Mouse (Mus musculus) midbrain, embryonic 13.5 days (tissue): ENCODE data around the gene Rab6b. TPM values are rescaled to one million over a fixed set of nuclear protein-coding genes. Genes with fewer than 3 reads are reported as not detected.

ENCODE experiments used
- ATAC-seq: fragments of 200-750 bp; cut with Nextera tagmentation; 2 replicates; pipeline ENCODE4 v1.8.0; 2017; ENCODE audit warnings: mild to moderate bottlenecking, moderate TSS enrichment, moderate library complexity
- H3K27ac ChIP-seq: fragments of 300-500 bp; sonication (generic); 2 replicates; pipeline ENCODE4 v1.5.1; 2015; ENCODE audit warnings: inconsistent platforms, mild to moderate bottlenecking, moderate library complexity
- H3K27me3 ChIP-seq: fragments of 300-500 bp; sonication (generic); 2 replicates; pipeline ENCODE4 v1.6.1; 2015; ENCODE audit warnings: mild to moderate bottlenecking, inconsistent platforms
- H3K36me3 ChIP-seq: fragments of 300-500 bp; sonication (generic); 2 replicates; pipeline ENCODE4 v1.6.1; 2015; ENCODE audit warnings: mild to moderate bottlenecking, inconsistent platforms
- H3K4me1 ChIP-seq: fragments of 300-500 bp; sonication (generic); replicated peaks from 2 replicates; pipeline ENCODE4 v1.6.1; 2015; ENCODE audit warnings: inconsistent platforms
- H3K4me2 ChIP-seq: fragments of 300-500 bp; sonication (generic); replicated peaks from 2 replicates; pipeline ENCODE4 v1.6.1; 2015; ENCODE audit warnings: moderate library complexity, mild to moderate bottlenecking, inconsistent platforms
- H3K4me3 ChIP-seq: fragments of 300-500 bp; sonication (generic); replicated peaks from 2 replicates; pipeline ENCODE4 v1.5.1; 2015; ENCODE audit warnings: mild to moderate bottlenecking, inconsistent platforms
- H3K9ac ChIP-seq: fragments of 300-500 bp; sonication (generic); replicated peaks from 2 replicates; pipeline ENCODE4 v1.6.1; 2015; ENCODE audit warnings: mild to moderate bottlenecking, inconsistent platforms
- H3K9me3 ChIP-seq: fragments of 300-500 bp; sonication (generic); 2 replicates; pipeline ENCODE4 v1.6.1; 2016; ENCODE audit warnings: mild to moderate bottlenecking, inconsistent platforms
- WGBS: fragments of 180-500 bp; shearing (Covaris S2); methylation state at CpG from one replicate; pipeline ENCODE4 v1.1.7; 2015; 5-methylcytosine and 5-hydroxymethylcytosine counted together
- polyA plus RNA-seq: library from polyadenylated mRNA; unstranded; fragments of >200 nt; fragmentation: Nextera tagmentation; extraction: Ambion mirVana; gene quantifications from 2 replicates; pipeline ENCODE4 v1.2.1, GENCODE M21; 2015

The Rab6b gene
- polyA plus RNA-seq, 1 experiment from 2014 or later: 64.2 TPM

DNA sequence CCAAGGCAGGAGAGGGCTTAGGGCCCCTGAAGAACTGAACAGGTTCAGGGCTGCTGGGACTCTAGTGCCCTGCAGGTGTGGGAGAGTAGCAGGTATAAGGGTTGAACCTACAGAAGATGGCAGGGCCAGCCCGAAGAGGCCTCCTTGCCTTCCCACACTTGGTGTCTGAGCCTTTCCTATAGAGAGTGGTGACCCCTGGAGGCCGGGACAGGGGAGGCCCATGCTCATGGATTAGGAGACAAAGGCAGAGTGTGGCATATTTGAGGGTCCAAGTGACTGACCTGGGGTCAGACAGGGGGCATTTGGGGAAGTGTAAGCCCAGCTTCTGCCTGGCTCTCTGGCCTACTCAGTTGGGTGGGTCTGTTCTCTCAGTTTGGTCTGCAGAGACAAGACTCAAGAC lies 8.6 kb downstream of the Rab6b start:
- Histone ChIP-seq H3K9ac (0 out of 2 replicates have a peak overlapping the region, but pooled peaks have one; percentile 14), H3K4me1 (peaks cover 60% of the 10 kb centered on the region), H3K27ac (no peak overlapping the region; the same call in 1 of the 2 replicates), H3K9me3 (no peaks in the 10 kb centered on the region), H3K4me2 (no peak overlapping the region), H3K27me3 (no peaks in the 10 kb centered on the region), H3K4me3 (no peak overlapping the region), H3K36me3 (peaks cover 31% of the 10 kb centered on the region)
- ATAC-seq: 0 out of 2 replicates have a peak, but pooled peaks have one; percentile 4
- WGBS: 45% methylated on average over 2 of the region's 2 CpGs

DNA sequence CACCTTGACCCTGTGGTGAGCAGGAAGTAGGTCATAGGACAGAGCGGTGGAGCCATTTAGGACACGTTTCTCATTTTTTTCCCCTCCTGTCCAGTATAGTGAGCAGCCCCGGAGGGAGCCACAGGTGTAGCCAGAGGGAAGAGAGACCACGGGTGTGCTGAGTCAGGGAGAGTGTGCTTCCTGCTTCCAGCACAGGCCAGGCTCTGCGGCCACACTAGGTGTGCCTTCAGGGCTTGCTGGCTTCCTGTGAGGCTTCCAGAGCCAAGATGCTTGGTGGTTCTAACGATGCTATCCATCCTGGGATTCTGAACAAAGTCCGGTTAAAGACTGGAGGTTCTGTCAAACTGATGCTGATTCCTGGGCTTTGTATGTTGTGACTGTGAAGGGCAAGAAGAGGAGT lies 10.0 kb downstream of the Rab6b start:
- no peak for ATAC-seq
- Histone ChIP-seq H3K9ac (no peak overlapping the region), H3K4me1 (peaks cover 49% of the 10 kb centered on the region), H3K27me3 (no peaks in the 10 kb centered on the region), H3K9me3 (no peaks in the 10 kb centered on the region), H3K4me2 (no peak overlapping the region), H3K4me3 (no peak overlapping the region), H3K36me3 (peaks cover 27% of the 10 kb centered on the region), H3K27ac (no peak overlapping the region)
- WGBS: 92% methylated on average over 7 of the region's 7 CpGs

DNA sequence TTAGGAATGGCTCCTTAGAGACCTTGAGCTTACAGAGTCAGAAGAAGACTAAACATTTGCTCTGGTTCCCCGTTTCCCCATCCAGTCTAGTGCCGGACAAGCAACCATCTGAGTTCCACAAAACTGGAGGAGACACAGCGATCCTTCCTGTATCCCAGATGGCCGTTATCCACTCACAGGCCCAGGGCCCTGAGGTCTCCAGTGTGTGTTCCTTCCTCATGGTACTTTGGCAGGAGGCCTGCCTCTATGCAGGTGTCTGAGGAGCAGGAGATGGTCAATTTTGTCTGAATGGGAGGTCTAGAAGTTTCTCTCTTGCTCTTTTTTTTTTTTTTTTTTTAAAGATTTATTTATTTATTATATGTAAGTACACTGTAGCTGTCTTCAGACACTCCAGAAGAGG lies 13.2 kb downstream of the Rab6b start:
- ATAC-seq: no peak
- no peak overlapping the region for H3K4me2 ChIP-seq
- H3K27me3 ChIP-seq: no peaks in the 10 kb centered on the region
- H3K36me3 ChIP-seq: peaks cover 34% of the 10 kb centered on the region
- no peak overlapping the region for H3K4me3 ChIP-seq
- no peak overlapping the region for H3K9ac ChIP-seq
- H3K4me1 ChIP-seq: peaks cover 18% of the 10 kb centered on the region
- H3K27ac ChIP-seq: no peak overlapping the region
- no peaks in the 10 kb centered on the region for H3K9me3 ChIP-seq
- WGBS: 94% methylated on average over 4 of the region's 4 CpGs

DNA sequence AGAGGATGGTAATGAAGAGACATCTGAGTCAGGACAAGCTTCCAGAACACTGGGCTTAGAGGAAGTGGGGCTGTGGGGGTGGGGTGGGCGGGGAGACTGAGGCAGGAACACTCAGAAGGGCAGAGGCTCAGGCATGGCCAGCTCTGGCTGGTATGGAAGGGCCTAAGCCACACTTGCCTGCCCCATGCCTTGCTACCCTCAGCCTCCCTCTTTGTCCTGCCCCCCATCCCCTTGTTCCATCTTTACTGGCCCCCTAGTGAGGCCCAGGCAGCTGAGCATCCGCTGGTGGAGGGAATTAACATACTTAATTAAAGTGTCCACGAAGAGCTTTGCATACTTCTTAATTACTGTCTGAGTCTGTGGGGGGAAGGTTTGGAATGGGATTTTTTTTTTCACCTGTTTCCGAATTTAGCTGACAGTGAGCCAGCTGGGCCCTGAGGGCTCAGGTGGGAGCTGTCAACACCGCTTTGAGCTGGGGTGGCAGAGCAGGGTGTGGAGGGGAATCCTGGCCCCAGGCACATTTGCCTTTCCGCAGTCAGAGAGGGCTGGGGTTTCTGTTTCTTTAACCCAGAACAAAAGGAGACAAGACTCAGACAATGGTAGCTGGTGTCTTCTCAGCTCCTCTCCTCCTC lies 22.0 kb downstream of the Rab6b start:
- H3K27ac ChIP-seq: peak overlapping the region; percentile 88
- H3K27me3 ChIP-seq: no peaks in the 10 kb centered on the region
- H3K9ac ChIP-seq: peak overlapping the region; percentile 52
- peak; percentile 66 for ATAC-seq
- H3K4me2 ChIP-seq: no peak overlapping the region
- peaks cover 57% of the 10 kb centered on the region for H3K4me1 ChIP-seq
- no peaks in the 10 kb centered on the region for H3K9me3 ChIP-seq
- 12% methylated on average over 6 of the region's 6 CpGs for WGBS
- H3K4me3 ChIP-seq: no peak overlapping the region
- H3K36me3 ChIP-seq: peaks cover 10% of the 10 kb centered on the region

DNA sequence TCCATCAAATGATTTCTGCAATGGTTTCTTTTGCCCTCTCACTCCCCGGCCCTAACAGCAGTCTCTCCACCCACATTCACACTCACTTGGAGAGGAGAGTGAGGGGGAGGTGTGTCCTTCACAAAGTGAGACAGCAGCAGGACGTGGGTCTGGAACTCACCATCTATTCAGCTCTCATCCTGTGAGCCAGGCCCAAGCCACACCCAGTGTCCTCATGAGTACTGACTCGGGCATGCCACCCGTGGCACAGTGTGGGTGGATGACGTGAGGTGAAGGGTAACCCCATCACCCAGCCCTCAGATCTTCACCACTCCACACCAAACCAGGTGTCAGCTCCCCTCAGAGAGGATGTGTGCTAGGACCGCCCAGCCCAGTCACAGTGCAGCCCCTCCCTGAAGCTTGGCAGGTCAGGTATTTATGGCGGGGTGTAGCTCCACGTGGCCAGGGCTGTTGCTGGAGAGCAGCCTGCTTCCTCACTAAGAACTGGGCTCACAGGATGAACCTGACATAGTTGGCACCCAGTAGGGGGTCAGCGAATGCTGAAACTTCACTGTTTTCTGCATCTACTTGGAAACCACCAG lies 23.0 kb downstream of the Rab6b start:
- H3K36me3 ChIP-seq: peaks cover 4% of the 10 kb centered on the region; the same call in 1 of the 2 replicates
- no peak overlapping the region for H3K4me3 ChIP-seq
- peaks cover 66% of the 10 kb centered on the region for H3K4me1 ChIP-seq
- no peak overlapping the region; the same call in 1 of the 2 replicates for H3K9ac ChIP-seq
- H3K9me3 ChIP-seq: no peaks in the 10 kb centered on the region
- ATAC-seq: peak; percentile 38; the same call in 1 of the 2 replicates
- 63% methylated on average over 9 of the region's 9 CpGs for WGBS
- H3K27ac ChIP-seq: peak overlapping the region; percentile 88
- H3K27me3 ChIP-seq: no peaks in the 10 kb centered on the region
- no peak overlapping the region for H3K4me2 ChIP-seq

DNA sequence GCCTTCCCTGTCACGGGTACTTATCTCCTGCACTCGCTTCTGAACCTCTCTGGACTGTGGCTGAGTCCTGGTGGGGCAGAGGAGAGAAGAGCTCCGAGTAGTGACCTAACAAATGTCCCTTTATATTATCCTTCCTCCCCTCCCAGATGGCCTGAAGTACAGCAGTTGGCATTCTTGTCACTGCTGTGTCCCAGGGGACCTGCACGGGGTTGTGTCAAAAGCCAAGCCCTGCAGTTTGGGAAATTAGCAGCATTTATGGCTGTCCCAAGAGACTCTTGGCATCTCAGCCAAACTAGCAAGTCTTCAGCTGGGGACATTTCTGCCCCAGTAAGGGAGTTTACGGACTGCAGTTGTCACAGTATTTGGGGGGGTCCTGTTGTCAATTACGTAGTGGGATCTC lies 27.9 kb downstream of the Rab6b start:
- Histone ChIP-seq H3K4me3 (no peak overlapping the region), H3K4me1 (peaks cover 63% of the 10 kb centered on the region), H3K9ac (no peak overlapping the region), H3K9me3 (no peaks in the 10 kb centered on the region), H3K4me2 (no peak overlapping the region), H3K27me3 (no peaks in the 10 kb centered on the region), H3K36me3 (peaks cover 28% of the 10 kb centered on the region), H3K27ac (no peak overlapping the region)
- no peak for ATAC-seq
- WGBS: 70% methylated on average over 6 of the region's 6 CpGs

DNA sequence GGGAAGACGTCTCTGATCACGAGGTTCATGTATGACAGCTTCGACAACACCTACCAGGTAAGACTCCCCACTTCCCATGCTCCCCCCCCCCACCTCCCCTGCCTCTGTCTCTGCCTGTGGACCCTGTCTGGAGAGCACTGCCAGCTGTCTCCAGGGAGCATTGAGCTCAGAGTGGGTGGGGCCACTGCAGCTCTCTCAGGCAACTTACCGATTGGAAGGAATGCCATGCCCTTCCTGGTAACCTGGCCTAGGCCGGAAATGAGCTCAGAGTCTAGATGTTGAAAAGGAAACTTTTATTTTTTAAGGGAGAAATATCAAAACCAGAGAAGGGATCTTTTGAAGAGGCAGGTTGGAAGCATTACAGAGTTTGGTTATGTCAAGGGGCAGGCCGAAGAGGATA lies 28.8 kb downstream of the Rab6b start:
- Histone ChIP-seq H3K27me3 (no peaks in the 10 kb centered on the region), H3K9me3 (no peaks in the 10 kb centered on the region), H3K4me3 (no peak overlapping the region), H3K27ac (no peak overlapping the region), H3K4me2 (no peak overlapping the region), H3K9ac (no peak overlapping the region), H3K36me3 (peaks cover 28% of the 10 kb centered on the region), H3K4me1 (peaks cover 64% of the 10 kb centered on the region)
- 86% methylated on average over 6 of the region's 6 CpGs for WGBS
- no peak for ATAC-seq

DNA sequence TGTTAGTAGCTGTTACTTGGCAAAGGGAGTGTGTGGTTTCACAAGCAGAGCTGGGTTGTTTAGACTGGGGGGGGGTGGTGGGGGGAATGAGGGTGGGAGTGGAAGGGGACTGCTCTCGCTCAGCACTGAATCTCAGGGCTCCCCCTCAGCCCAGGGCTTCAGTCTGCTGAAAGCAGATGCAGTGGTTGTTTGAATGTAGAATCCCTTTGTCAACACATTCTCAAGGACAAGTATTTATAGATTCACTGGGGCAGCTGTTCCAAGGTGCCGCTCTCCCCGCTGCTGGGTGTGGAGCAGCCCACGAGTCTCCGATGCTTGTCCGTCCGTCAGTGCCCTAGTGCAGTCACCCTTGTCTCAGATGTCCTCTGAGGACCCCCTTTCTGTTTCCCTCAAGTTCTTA lies 29.7 kb downstream of the Rab6b start:
- H3K9me3 ChIP-seq: no peaks in the 10 kb centered on the region
- H3K36me3 ChIP-seq: peaks cover 30% of the 10 kb centered on the region
- peaks cover 65% of the 10 kb centered on the region for H3K4me1 ChIP-seq
- H3K9ac ChIP-seq: no peak overlapping the region
- no peak overlapping the region for H3K27ac ChIP-seq
- H3K27me3 ChIP-seq: no peaks in the 10 kb centered on the region
- 82% methylated on average over 7 of the region's 7 CpGs for WGBS
- no peak for ATAC-seq
- H3K4me2 ChIP-seq: no peak overlapping the region
- no peak overlapping the region for H3K4me3 ChIP-seq

DNA sequence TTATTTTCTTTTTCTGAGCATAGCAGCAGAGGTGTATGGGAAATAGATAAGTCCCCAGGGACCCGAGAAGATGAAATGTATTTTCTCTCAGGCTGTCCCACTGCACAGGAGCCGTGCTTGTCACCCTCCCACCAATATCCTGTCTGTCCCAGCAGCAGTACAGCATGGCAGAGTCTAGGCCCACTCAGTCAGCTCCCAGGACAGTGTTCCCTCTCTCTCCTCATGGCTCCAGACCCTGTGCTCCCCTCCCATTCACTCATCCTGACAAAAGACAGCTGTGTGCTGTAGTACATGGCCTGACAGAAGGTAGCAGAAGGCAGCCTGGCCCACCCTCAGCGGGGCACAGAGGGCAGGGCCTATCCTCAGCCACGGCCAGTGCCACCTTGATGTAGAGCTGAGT lies 32.3 kb downstream of the Rab6b start:
- Histone ChIP-seq H3K27ac (peak overlapping the region; percentile 60), H3K9me3 (no peaks in the 10 kb centered on the region), H3K4me2 (no peak overlapping the region), H3K4me3 (no peak overlapping the region), H3K4me1 (peaks cover 73% of the 10 kb centered on the region), H3K9ac (no peak overlapping the region), H3K27me3 (no peaks in the 10 kb centered on the region), H3K36me3 (peaks cover 30% of the 10 kb centered on the region)
- peak; percentile 2; the same call in 1 of the 2 replicates for ATAC-seq
- 72% methylated on average over 4 of the region's 4 CpGs for WGBS

DNA sequence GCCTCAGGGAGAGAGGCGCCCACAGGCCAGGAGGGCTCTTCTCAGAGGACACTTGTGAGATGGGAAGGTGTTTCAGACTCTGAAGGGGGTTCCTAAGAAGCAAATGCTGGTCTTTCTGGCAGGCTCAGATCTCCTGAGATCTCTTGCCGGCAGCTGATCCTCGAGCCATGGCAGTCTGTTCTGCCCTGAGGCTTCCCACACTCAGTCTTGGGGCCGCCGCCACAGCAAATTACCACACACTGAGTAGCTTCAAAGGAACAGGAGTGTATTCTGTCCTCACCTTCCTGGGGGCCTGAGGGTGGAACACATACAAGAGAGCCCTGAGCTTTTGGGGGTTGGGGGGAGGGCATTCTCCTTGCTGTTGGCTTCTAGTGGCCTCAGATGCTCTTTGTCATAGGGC lies 33.8 kb downstream of the Rab6b start:
- no peak overlapping the region; the same call in 1 of the 2 replicates for H3K9ac ChIP-seq
- H3K4me1 ChIP-seq: peaks cover 60% of the 10 kb centered on the region

DNA sequence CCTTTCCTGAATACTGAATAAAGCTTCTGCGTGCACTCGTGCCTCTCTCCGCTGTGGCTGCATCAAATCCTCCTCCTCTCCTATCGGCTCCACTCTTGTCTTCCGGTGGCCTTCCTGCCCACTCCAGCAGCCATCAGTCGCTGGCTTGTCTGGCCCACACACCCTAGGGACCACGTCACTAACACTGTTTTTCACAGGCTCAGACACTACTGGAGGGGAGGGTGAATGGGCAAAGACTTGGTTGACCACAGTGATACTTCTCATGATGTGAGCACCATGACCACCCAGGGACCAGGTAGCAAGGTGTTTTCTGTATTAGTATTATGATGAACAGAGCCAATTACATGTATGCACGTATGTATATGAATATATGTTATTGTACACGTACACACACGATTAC lies 34.7 kb downstream of the Rab6b start:
- Histone ChIP-seq H3K9me3 (no peaks in the 10 kb centered on the region), H3K4me1 (peaks cover 60% of the 10 kb centered on the region), H3K4me2 (0 out of 2 replicates have a peak overlapping the region, but pooled peaks have one; percentile 13), H3K4me3 (no peak overlapping the region), H3K9ac (no peak overlapping the region; the same call in 1 of the 2 replicates), H3K27ac (peak overlapping the region; percentile 84), H3K27me3 (no peaks in the 10 kb centered on the region), H3K36me3 (peaks cover 25% of the 10 kb centered on the region)
- ATAC-seq: peak; percentile 28
- WGBS: 46% methylated on average over 10 of the region's 10 CpGs

More for the DNA sequence above, 33.8 kb downstream of the Rab6b start:
- ATAC-seq: no peak
- Histone ChIP-seq H3K4me3 (no peak overlapping the region), H3K4me2 (0 out of 2 replicates have a peak overlapping the region, but pooled peaks have one; percentile 1), H3K27ac (peak overlapping the region; percentile 84), H3K36me3 (peaks cover 30% of the 10 kb centered on the region), H3K9me3 (no peaks in the 10 kb centered on the region), H3K27me3 (no peaks in the 10 kb centered on the region)
- WGBS: 43% methylated on average over 5 of the region's 5 CpGs

DNA sequence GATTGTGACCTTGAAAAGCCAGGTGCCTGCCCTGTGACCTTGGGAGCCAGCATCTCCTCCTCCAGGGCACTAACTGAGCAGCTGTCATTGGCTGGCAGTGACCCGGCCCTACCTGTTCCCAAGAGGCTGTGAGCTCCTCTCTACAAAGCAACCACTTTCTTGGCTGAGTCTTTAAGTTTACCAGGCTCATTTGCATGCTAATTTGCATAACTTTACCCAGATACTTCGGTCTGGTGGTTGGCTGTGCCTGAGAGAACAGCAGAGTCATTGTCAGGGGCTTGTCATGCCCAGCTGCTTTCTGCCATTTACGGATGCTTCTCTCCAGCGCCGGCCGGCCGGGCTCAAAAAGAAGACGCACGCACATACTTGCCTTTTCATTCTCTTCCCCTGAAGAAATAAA lies 35.1 kb downstream of the Rab6b start:
- Histone ChIP-seq H3K27me3 (no peaks in the 10 kb centered on the region), H3K9me3 (no peaks in the 10 kb centered on the region), H3K27ac (peak overlapping the region; percentile 84), H3K36me3 (peaks cover 21% of the 10 kb centered on the region), H3K4me3 (no peak overlapping the region), H3K9ac (no peak overlapping the region), H3K4me2 (peak overlapping the region; percentile 26; the same call in 1 of the 2 replicates), H3K4me1 (peaks cover 60% of the 10 kb centered on the region)
- 10% methylated on average over 9 of the region's 9 CpGs for WGBS
- peak; percentile 75 for ATAC-seq
